Mouse (Mus musculus): ENCODE data around the gene Gm49486. TPM values are rescaled to one million over a fixed set of nuclear protein-coding genes. Genes with fewer than 3 reads are reported as not detected.
A peak's percentile ranks its signal among the peaks of the same experiment; 100 is the strongest.

The Gm49486 gene
- polyA plus RNA-seq, 1 experiment from 2014 or later: 0.68 TPM

DNA sequence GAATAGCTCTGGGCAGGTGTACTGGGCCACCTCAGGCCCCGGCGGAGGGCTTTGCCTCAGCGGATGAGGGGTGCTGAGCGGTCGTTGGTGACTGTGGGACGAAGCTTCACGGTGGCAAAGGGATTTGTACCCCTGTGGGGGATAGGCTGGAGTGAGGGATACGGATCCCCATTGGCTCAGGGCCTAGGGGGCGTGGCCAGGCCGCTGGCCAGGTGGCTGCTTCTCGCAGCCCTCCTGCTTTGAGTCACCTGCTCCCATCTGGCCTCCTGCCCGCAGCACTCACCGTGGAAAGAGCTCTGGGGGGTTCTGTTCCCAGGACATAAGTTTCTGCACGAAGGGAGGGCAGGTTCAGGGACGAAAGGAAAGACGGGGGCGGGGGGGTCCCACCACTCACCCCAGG is 29.3 kb downstream of the Gm49486 start:
- no peak overlapping the region for H3K27ac ChIP-seq (ENCODE audit: low read depth, low read length)
- no peak overlapping the region for H3K4me3 ChIP-seq (ENCODE audit: low read depth, low read length)
- 35% methylated on average over 17 of the region's 17 CpGs for WGBS
- no peak for DNase-seq (ENCODE audit: low spot score)
- no peak overlapping the region for H3K4me2 ChIP-seq (replicated peaks; ENCODE audit: low read depth, low read length)
- H3K9ac ChIP-seq (ENCODE audit: low read depth, low read length): no peak overlapping the region
- ATAC-seq (ENCODE audit: low FRiP score): no peak
- H3K36me3 ChIP-seq (ENCODE audit: control insufficient read depth, insufficient read depth, low read length): no peaks in the 10 kb centered on the region
- peaks cover 43% of the 10 kb centered on the region for H3K27me3 ChIP-seq (ENCODE audit: control insufficient read depth, insufficient read depth, low read length)
- H3K4me1 ChIP-seq (replicated peaks; ENCODE audit: control insufficient read depth, insufficient read depth, low read length): no peaks in the 10 kb centered on the region; the same call in none of the 2 replicates
- no peaks in the 10 kb centered on the region for H3K9me3 ChIP-seq (ENCODE audit: control insufficient read depth, low read length)

DNA sequence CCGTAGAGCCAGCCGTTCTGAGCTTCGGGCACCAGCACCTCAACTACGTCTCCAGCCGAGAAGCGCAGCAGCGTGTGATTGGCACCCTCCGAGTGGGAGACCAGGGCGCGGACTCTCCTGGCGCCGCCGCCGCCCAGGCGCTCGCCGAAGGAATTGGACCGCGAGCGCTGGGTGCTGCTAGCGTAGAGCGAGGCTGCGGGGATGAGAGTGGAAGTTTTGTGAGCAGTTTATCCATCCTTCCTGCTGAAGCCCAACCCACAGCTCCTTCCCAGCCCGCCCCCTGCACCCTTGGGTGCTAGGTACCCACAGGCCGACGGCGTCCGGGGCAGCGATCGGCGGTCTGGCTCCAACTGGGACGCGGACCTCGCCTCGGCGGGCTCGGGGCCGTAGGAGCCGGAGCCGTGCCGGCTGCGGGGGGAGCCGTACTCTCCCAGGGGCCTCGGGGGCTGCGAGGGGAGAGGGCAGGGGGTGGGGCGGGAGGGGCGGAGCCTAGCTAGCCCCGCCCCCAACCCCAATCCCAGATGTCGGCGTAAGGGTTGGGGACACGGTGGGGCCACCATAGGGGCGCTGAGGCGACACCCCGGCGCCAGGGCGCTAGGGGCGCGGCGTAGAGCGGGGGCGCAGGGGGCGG is 32.0 kb downstream of the Gm49486 start:
- Histone ChIP-seq H3K27ac (ENCODE audit: low read depth, low read length) (no peak overlapping the region), H3K4me3 (ENCODE audit: low read depth, low read length) (peak overlapping the region; percentile 60), H3K9me3 (ENCODE audit: control insufficient read depth, low read length) (no peaks in the 10 kb centered on the region), H3K4me2 (replicated peaks; ENCODE audit: low read depth, low read length) (peak overlapping the region; percentile 99), H3K4me1 (replicated peaks; ENCODE audit: control insufficient read depth, insufficient read depth, low read length) (no peaks in the 10 kb centered on the region; the same call in none of the 2 replicates), H3K9ac (ENCODE audit: low read depth, low read length) (peak overlapping the region; percentile 47; the same call in 1 of the 2 replicates), H3K27me3 (ENCODE audit: control insufficient read depth, insufficient read depth, low read length) (peaks cover 39% of the 10 kb centered on the region), H3K36me3 (ENCODE audit: control insufficient read depth, insufficient read depth, low read length) (no peaks in the 10 kb centered on the region)
- DNase-seq (ENCODE audit: low spot score) (peak; percentile 63), ATAC-seq (ENCODE audit: low FRiP score) (peak; percentile 25)
- 2% methylated on average over 35 of the region's 62 CpGs for WGBS

GRCm38 (mm10) chr15:79261757-79262156 is 32.6 kb downstream of the Gm49486 start:
- H3K4me1 ChIP-seq (replicated peaks; ENCODE audit: control insufficient read depth, insufficient read depth, low read length): no peaks in the 10 kb centered on the region; the same call in none of the 2 replicates
- under 1% methylated on average over 28 of the region's 28 CpGs for WGBS

GRCm38 (mm10) chr15:79262375-79262774 is 33.2 kb downstream of the Gm49486 start:
- Histone ChIP-seq H3K4me3 (ENCODE audit: low read depth, low read length) (no peak overlapping the region; the same call in 1 of the 2 replicates), H3K36me3 (ENCODE audit: control insufficient read depth, insufficient read depth, low read length) (no peaks in the 10 kb centered on the region), H3K27ac (ENCODE audit: low read depth, low read length) (no peak overlapping the region), H3K4me2 (replicated peaks; ENCODE audit: low read depth, low read length) (no peak overlapping the region; the same call in 1 of the 2 replicates), H3K4me1 (replicated peaks; ENCODE audit: control insufficient read depth, insufficient read depth, low read length) (no peaks in the 10 kb centered on the region; the same call in none of the 2 replicates), H3K9me3 (ENCODE audit: control insufficient read depth, low read length) (no peaks in the 10 kb centered on the region), H3K27me3 (ENCODE audit: control insufficient read depth, insufficient read depth, low read length) (peaks cover 41% of the 10 kb centered on the region), H3K9ac (ENCODE audit: low read depth, low read length) (no peak overlapping the region)
- WGBS: 23% methylated on average over 13 of the region's 13 CpGs
- ATAC-seq (ENCODE audit: low FRiP score): no peak
- DNase-seq (ENCODE audit: low spot score): peak; percentile 72

More at GRCm38 (mm10) chr15:79261757-79262156, 32.6 kb downstream of the Gm49486 start:
- H3K27ac ChIP-seq (ENCODE audit: low read depth, low read length): no peak overlapping the region
- H3K27me3 ChIP-seq (ENCODE audit: control insufficient read depth, insufficient read depth, low read length): peaks cover 39% of the 10 kb centered on the region
- peak overlapping the region; percentile 99 for H3K4me2 ChIP-seq (replicated peaks; ENCODE audit: low read depth, low read length)
- H3K4me3 ChIP-seq (ENCODE audit: low read depth, low read length): peak overlapping the region; percentile 60
- H3K9ac ChIP-seq (ENCODE audit: low read depth, low read length): peak overlapping the region; percentile 47; the same call in 1 of the 2 replicates
- no peaks in the 10 kb centered on the region for H3K9me3 ChIP-seq (ENCODE audit: control insufficient read depth, low read length)
- H3K36me3 ChIP-seq (ENCODE audit: control insufficient read depth, insufficient read depth, low read length): no peaks in the 10 kb centered on the region
- peak; percentile 65 for ATAC-seq (ENCODE audit: low FRiP score)
- DNase-seq (ENCODE audit: low spot score): peak; percentile 41

DNA sequence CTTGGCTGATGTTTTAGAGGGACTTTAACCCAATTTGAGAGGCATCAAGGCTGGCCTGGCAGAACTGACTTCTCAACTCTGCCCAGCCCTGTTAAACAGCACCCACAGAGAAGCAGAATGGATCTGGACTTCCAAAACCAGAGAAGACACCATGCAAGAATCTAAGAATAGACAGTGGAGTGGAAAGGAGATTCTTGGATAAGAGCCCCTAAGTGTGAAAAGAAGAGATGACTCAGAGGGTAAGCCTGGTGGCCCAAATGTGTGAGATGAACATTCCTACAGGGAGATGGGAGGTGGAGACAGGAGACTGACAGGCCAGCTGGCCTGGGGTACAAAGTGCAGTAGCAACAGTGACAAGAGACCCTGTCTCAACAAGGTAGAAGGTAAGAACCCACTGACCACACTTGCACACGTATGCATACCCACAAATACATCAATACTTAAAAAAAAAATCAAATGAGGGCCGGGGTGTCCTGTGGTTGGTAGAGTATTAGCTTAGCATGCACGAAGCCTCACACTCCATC is 33.7 kb downstream of the Gm49486 start:
- 94% methylated on average over 3 of the region's 3 CpGs for WGBS
- no peak for ATAC-seq (ENCODE audit: low FRiP score)
- no peak overlapping the region for H3K4me2 ChIP-seq (replicated peaks; ENCODE audit: low read depth, low read length)
- H3K9me3 ChIP-seq (ENCODE audit: control insufficient read depth, low read length): no peaks in the 10 kb centered on the region
- no peak overlapping the region for H3K4me3 ChIP-seq (ENCODE audit: low read depth, low read length)
- H3K27ac ChIP-seq (ENCODE audit: low read depth, low read length): no peak overlapping the region
- H3K4me1 ChIP-seq (replicated peaks; ENCODE audit: control insufficient read depth, insufficient read depth, low read length): no peaks in the 10 kb centered on the region; the same call in none of the 2 replicates
- no peak overlapping the region for H3K9ac ChIP-seq (ENCODE audit: low read depth, low read length)
- H3K36me3 ChIP-seq (ENCODE audit: control insufficient read depth, insufficient read depth, low read length): no peaks in the 10 kb centered on the region
- H3K27me3 ChIP-seq (ENCODE audit: control insufficient read depth, insufficient read depth, low read length): peaks cover 41% of the 10 kb centered on the region
- DNase-seq (ENCODE audit: low spot score): no peak

GRCm38 (mm10) chr15:79263726-79264125 is 34.5 kb downstream of the Gm49486 start:
- Histone ChIP-seq H3K36me3 (ENCODE audit: control insufficient read depth, insufficient read depth, low read length) (no peaks in the 10 kb centered on the region), H3K9me3 (ENCODE audit: control insufficient read depth, low read length) (no peaks in the 10 kb centered on the region), H3K4me1 (replicated peaks; ENCODE audit: control insufficient read depth, insufficient read depth, low read length) (no peaks in the 10 kb centered on the region; the same call in none of the 2 replicates), H3K4me2 (replicated peaks; ENCODE audit: low read depth, low read length) (no peak overlapping the region), H3K4me3 (ENCODE audit: low read depth, low read length) (no peak overlapping the region), H3K9ac (ENCODE audit: low read depth, low read length) (no peak overlapping the region), H3K27me3 (ENCODE audit: control insufficient read depth, insufficient read depth, low read length) (peaks cover 41% of the 10 kb centered on the region), H3K27ac (ENCODE audit: low read depth, low read length) (no peak overlapping the region)
- 87% methylated on average over 6 of the region's 6 CpGs for WGBS
- ATAC-seq (ENCODE audit: low FRiP score): no peak
- DNase-seq (ENCODE audit: low spot score): no peak

DNA sequence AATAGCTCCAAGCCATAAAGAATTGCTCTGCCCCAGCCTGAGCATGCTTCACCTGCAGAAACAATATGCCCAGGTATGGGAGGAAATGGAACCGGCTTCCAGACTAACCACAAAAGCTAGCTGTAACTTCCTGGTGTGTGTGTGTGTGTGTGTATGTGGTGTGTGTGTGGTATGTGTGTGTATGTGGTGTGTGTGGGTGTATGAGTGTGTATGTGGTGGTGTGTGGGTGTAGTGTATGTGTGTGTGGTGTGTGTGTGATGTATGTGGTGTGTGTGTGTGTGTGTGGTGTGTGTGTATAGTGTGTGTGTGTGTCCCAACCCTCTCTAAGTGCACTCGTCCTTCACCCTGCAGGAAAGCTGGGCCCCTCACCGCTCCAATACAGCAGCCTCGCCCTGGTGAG is 36.2 kb downstream of the Gm49486 start:
- Histone ChIP-seq H3K4me3 (ENCODE audit: low read depth, low read length) (no peak overlapping the region), H3K36me3 (ENCODE audit: control insufficient read depth, insufficient read depth, low read length) (no peaks in the 10 kb centered on the region), H3K4me2 (replicated peaks; ENCODE audit: low read depth, low read length) (no peak overlapping the region), H3K9me3 (ENCODE audit: control insufficient read depth, low read length) (no peaks in the 10 kb centered on the region), H3K9ac (ENCODE audit: low read depth, low read length) (no peak overlapping the region), H3K27ac (ENCODE audit: low read depth, low read length) (no peak overlapping the region), H3K27me3 (ENCODE audit: control insufficient read depth, insufficient read depth, low read length) (peaks cover 27% of the 10 kb centered on the region), H3K4me1 (replicated peaks; ENCODE audit: control insufficient read depth, insufficient read depth, low read length) (no peaks in the 10 kb centered on the region; the same call in none of the 2 replicates)
- ATAC-seq (ENCODE audit: low FRiP score): no peak
- WGBS: 66% methylated on average over 4 of the region's 4 CpGs
- DNase-seq (ENCODE audit: low spot score): no peak

- DNase-seq (ENCODE audit: low spot score) (no peak), ATAC-seq (ENCODE audit: low FRiP score) (no peak)
- Histone ChIP-seq H3K9ac (ENCODE audit: low read depth, low read length) (no peak overlapping the region), H3K36me3 (ENCODE audit: control insufficient read depth, insufficient read depth, low read length) (no peaks in the 10 kb centered on the region), H3K9me3 (ENCODE audit: control insufficient read depth, low read length) (no peaks in the 10 kb centered on the region), H3K27ac (ENCODE audit: low read depth, low read length) (no peak overlapping the region), H3K4me2 (replicated peaks; ENCODE audit: low read depth, low read length) (no peak overlapping the region), H3K4me3 (ENCODE audit: low read depth, low read length) (no peak overlapping the region), H3K27me3 (ENCODE audit: control insufficient read depth, insufficient read depth, low read length) (peaks cover 2% of the 10 kb centered on the region; the same call in 1 of the 2 replicates), H3K4me1 (replicated peaks; ENCODE audit: control insufficient read depth, insufficient read depth, low read length) (no peaks in the 10 kb centered on the region)
- 10% methylated on average over 1 of the region's 1 CpGs for WGBS
Measured at GRCm38 (mm10) chr15:79268521-79268920, 39.3 kb downstream of the Gm49486 start.
